Mouse (Mus musculus): ENCODE data around the gene Ptprt. TPM values are rescaled to one million over a fixed set of nuclear protein-coding genes. Genes with fewer than 3 reads are reported as not detected.

Ptprt gene
- total and polyA plus RNA-seq, 3 experiments: not detected

- DNase-seq (ENCODE audit: low read depth, low spot score): no peak
- Histone ChIP-seq H3K9ac (ENCODE audit: control insufficient read depth, low read depth, low read length, poor library complexity, severe bottlenecking) (no peak overlapping the region), H3K9me3 (replicated peaks; ENCODE audit: insufficient read depth, low read length) (no peaks in the 10 kb centered on the region), H3K79me2 (ENCODE audit: control insufficient read depth, insufficient read depth, low read length, poor library complexity) (no peaks in the 10 kb centered on the region), H3K36me3 (ENCODE audit: control insufficient read depth in 1 of 2, insufficient read depth in 2 of 2, low read length in 2 of 2) (no peaks in the 10 kb centered on the region), H3K27me3 (ENCODE audit: control insufficient read depth in 1 of 2, insufficient read depth in 2 of 2, low read length in 2 of 2) (no peaks in the 10 kb centered on the region), H3K4me3 (ENCODE audit: control insufficient read depth in 1 of 2, insufficient read depth in 1 of 2, low read depth in 2 of 2, low read length in 2 of 2) (no peak overlapping the region), H3K4me1 (ENCODE audit: control insufficient read depth in 1 of 2, insufficient read depth in 2 of 2, low read length in 2 of 2) (no peaks in the 10 kb centered on the region), H3K27ac (ENCODE audit: control insufficient read depth, low read depth, low read length) (no peak overlapping the region)
- TF ChIP-seq ZMIZ1 (IDR thresholded peaks at IDR 0.05; ENCODE audit: low read depth, low read length) (no peak), MEF2A (IDR thresholded peaks at IDR 0.05; ENCODE audit: extremely low read depth, insufficient replicate concordance, low read depth, low read length, poor library complexity, severe bottlenecking) (no peak), TAL1 (IDR thresholded peaks at IDR 0.05; ENCODE audit: low read length) (no peak)
These were observed 283.6 kb downstream of the Ptprt start for GRCm38 (mm10) chr2:162377309-162377708.

- no peak overlapping the region for H3K9ac ChIP-seq (ENCODE audit: control insufficient read depth, low read depth, low read length, poor library complexity, severe bottlenecking)
- TF ChIP-seq GATA1 (IDR thresholded peaks at IDR 0.05; ENCODE audit: low read depth, low read length) (no peak), MAX (IDR thresholded peaks at IDR 0.05; ENCODE audit: low read length) (no peak), MYB (IDR thresholded peaks at IDR 0.05; ENCODE audit: low read depth, low read length) (no peak), MYC (IDR thresholded peaks at IDR 0.05; ENCODE audit: low read depth, low read length) (no peak), RCOR1 (IDR thresholded peaks at IDR 0.05; ENCODE audit: low read depth, low read length) (no peak), MAZ (IDR thresholded peaks at IDR 0.05; ENCODE audit: low read depth, low read length) (no peak), EP300 (IDR thresholded peaks at IDR 0.05; ENCODE audit: low read depth in 1 of 2, low read length in 2 of 2) (no peak), MEF2A (IDR thresholded peaks at IDR 0.05; ENCODE audit: extremely low read depth, insufficient replicate concordance, low read depth, low read length, poor library complexity, severe bottlenecking) (no peak), SIN3A (IDR thresholded peaks at IDR 0.05; ENCODE audit: low read length) (no peak), TAL1 (IDR thresholded peaks at IDR 0.05; ENCODE audit: low read length) (no peak), TBP (IDR thresholded peaks at IDR 0.05; ENCODE audit: low read depth, low read length) (no peak), GABPA (IDR thresholded peaks at IDR 0.05; ENCODE audit: low read depth, low read length) (no peak), MAFK (IDR thresholded peaks at IDR 0.05; ENCODE audit: borderline replicate concordance, low read depth, low read length) (no peak), ZNF384 (IDR thresholded peaks at IDR 0.05; ENCODE audit: low read depth, low read length) (no peak), ELF1 (IDR thresholded peaks at IDR 0.05; ENCODE audit: low read depth, low read length) (no peak), ETS1 (IDR thresholded peaks at IDR 0.05; ENCODE audit: low read depth, low read length) (no peak)
- no peaks in the 10 kb centered on the region for H3K36me3 ChIP-seq (ENCODE audit: control insufficient read depth in 1 of 2, insufficient read depth in 2 of 2, low read length in 2 of 2)
- DNase-seq (ENCODE audit: low read depth, low spot score): no peak
- no peak overlapping the region for H3K4me3 ChIP-seq (ENCODE audit: control insufficient read depth in 1 of 2, insufficient read depth in 1 of 2, low read depth in 2 of 2, low read length in 2 of 2)
- no peaks in the 10 kb centered on the region for H3K9me3 ChIP-seq (replicated peaks; ENCODE audit: insufficient read depth, low read length)
- H3K79me2 ChIP-seq (ENCODE audit: control insufficient read depth, insufficient read depth, low read length, poor library complexity): no peaks in the 10 kb centered on the region
- H3K27me3 ChIP-seq (ENCODE audit: control insufficient read depth in 1 of 2, insufficient read depth in 2 of 2, low read length in 2 of 2): no peaks in the 10 kb centered on the region
- H3K27ac ChIP-seq (ENCODE audit: control insufficient read depth, low read depth, low read length): no peak overlapping the region
- no peaks in the 10 kb centered on the region for H3K4me1 ChIP-seq (ENCODE audit: control insufficient read depth in 1 of 2, insufficient read depth in 2 of 2, low read length in 2 of 2)
These were observed 311.9 kb downstream of the Ptprt start for GRCm38 (mm10) chr2:162349047-162349446.
